Mouse (Mus musculus): ENCODE measurements around the gene Defb36. TPM values are rescaled to one million over a fixed set of nuclear protein-coding genes. Genes with fewer than 3 reads are reported as not detected.

Defb36 gene
- polyA plus RNA-seq, 1 experiment from 2014 or later = not detected

DNA sequence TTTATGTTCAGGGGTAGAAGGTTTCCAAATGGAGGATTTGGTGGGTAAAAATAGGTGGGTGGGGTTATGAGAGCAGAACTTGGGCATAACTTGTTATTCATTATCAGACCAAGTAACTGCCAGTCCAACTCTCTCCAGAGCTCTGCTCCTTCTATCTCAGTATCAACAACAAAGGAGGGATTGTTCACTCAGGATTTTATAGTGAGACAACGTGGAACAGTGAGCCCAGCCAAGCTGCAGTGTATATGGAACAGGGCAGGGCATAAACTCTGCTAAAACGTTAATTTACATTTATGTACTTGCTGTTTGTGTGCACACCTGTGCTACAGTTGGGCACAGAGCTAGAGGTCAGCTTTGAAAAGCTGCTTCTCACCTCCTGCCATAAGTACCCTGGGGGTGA lies 15.7 kb upstream of the Defb36 start:
- no peak for TF ChIP-seq CTCF (IDR thresholded peaks at IDR 0.05)
- ChIA-PET POLR2A (no interaction called here), CTCF (interaction anchor here (0.8 to 2.4 kb wide), 4 partner anchors 14 to 121 kb away, joined by 3 to 7 read pairs (median 4); no protein-coding TSS in a partner anchor)
- DNase-seq (ENCODE audit: low read depth, low spot score) (no peak), ATAC-seq (no peak)
- H3K27me3 ChIP-seq = peaks cover 4% of the 10 kb centered on the region
- in situ Hi-C loops (cut with MboI; ENCODE audit: low pct_unique_long_range_greater_than_20kb) = no loop called here

DNA sequence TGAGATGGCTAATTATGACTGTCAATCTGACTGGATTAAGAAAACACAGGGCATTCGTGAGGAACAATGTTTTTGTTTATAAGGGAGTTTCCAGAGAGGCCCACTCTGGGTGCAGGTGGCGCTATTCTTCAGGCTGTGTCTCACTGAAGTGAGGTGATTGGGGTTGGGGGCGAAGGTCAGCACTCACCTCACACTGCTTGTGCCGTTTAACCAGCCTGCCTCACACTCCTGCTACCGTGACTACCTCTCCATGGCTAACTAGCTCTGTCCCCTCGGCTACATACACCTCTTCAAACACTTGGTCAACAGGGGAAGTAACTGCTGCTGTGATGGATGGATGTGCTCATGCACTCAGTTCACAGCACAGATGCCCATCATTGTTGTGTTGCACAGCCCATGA lies 15.1 kb upstream of the Defb36 start:
- CTCF ChIA-PET = interaction anchor here (1.2 to 2.4 kb wide), 3 partner anchors 15 to 35 kb away, joined by 3 to 7 read pairs (median 4); partner anchors contain the start of gene Defb36
- ATAC-seq (no peak), DNase-seq (ENCODE audit: low read depth, low spot score) (no peak)
- POLR2A ChIA-PET = no interaction called here
- peaks cover 4% of the 10 kb centered on the region for H3K27me3 ChIP-seq
- in situ Hi-C loops (cut with MboI; ENCODE audit: low pct_unique_long_range_greater_than_20kb) = no loop called here
- no peak for TF ChIP-seq CTCF (IDR thresholded peaks at IDR 0.05)

DNA sequence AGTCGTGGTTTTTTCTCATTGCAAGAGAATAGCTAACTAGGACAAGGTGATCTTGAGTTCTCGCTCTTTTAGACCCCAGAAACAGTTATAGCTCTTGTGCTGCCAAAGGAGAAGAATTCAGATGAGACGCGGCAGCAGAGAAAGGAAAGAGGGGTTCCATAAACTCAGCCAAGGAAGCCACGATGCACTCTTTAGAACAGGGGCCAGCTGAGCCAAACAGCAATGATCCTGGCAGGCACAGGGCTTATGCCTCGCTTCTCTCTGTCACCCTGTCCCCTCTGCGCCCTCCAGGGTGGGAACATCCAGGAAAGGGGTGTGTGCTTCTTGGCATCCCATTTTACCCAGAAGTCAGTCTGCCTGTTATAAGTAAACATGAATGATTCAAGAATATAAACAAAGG lies 4.8 kb upstream of the Defb36 start, which contains the start of gene Defb45:
TSS of gene Defb45 (minus strand) at position 101 of the 400 bp plus-strand sequence.
- no peaks in the 10 kb centered on the region for H3K27me3 ChIP-seq
- ATAC-seq (no peak), DNase-seq (ENCODE audit: low read depth, low spot score) (no peak)
- ChIA-PET CTCF (interaction anchor here (0.9 kb wide), 1 partner anchor 42 kb away, joined by 3 read pairs; no protein-coding TSS in a partner anchor), POLR2A (no interaction called here)
- no peak for TF ChIP-seq CTCF (IDR thresholded peaks at IDR 0.05)
- in situ Hi-C loops (cut with MboI; ENCODE audit: low pct_unique_long_range_greater_than_20kb) = no loop called here

- in situ Hi-C loops (cut with MboI; ENCODE audit: low pct_unique_long_range_greater_than_20kb) = no loop called here
- ATAC-seq = no peak
- POLR2A ChIA-PET = no interaction called here
- DNase-seq (ENCODE audit: low read depth, low spot score) = no peak
- TF ChIP-seq CTCF (IDR thresholded peaks at IDR 0.05) = no peak
- H3K27me3 ChIP-seq = no peaks in the 10 kb centered on the region
- CTCF ChIA-PET = no interaction called here
Measured at GRCm38 (mm10) chr2:152600076-152600475, 4.1 kb upstream of the Defb36 start.

GRCm38 (mm10) chr2:152601275-152601960 lies 2.7 kb upstream of the Defb36 start:
- CTCF ChIA-PET = interaction anchor here (1.1 kb wide), 1 partner anchor 47 kb away, joined by 3 read pairs; no protein-coding TSS in a partner anchor
- in situ Hi-C loops (cut with MboI; ENCODE audit: low pct_unique_long_range_greater_than_20kb) = no loop called here
- POLR2A ChIA-PET = no interaction called here
- H3K27me3 ChIP-seq = no peaks in the 10 kb centered on the region
- ATAC-seq (no peak), DNase-seq (ENCODE audit: low read depth, low spot score) (peak; percentile 10)
- peak; percentile 49 for TF ChIP-seq CTCF (IDR thresholded peaks at IDR 0.05)

DNA sequence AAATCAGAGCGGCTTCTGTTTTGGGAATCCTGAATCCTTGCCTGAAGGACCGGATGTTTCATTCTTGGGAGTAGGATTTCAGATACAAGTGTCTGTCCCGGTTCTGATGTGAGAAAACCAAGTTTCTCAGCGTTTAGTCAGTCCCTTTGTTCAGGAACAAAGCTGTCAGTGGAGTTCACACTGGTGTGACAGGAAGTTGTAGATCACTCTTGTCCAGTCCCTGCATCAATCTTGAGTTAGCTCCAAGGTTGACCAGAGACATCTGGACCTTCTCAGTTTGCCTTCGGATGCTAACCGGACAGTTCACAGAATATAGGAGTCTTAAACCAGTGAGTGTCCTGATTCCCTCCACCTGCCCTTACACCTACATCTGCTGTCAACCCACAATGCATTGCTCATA lies 3.6 kb downstream of the Defb36 start:
- CTCF ChIA-PET = interaction anchor here (1.4 kb wide), 1 partner anchor 26 kb away, joined by 3 read pairs; no protein-coding TSS in a partner anchor
- ATAC-seq (no peak), DNase-seq (ENCODE audit: low read depth, low spot score) (no peak)
- POLR2A ChIA-PET = interaction anchor here (1.0 kb wide), 1 partner anchor 34 kb away, joined by 3 read pairs; no protein-coding TSS in a partner anchor
- no peak for TF ChIP-seq CTCF (IDR thresholded peaks at IDR 0.05)
- no peaks in the 10 kb centered on the region for H3K27me3 ChIP-seq
- in situ Hi-C loops (cut with MboI; ENCODE audit: low pct_unique_long_range_greater_than_20kb) = no loop called here

DNA sequence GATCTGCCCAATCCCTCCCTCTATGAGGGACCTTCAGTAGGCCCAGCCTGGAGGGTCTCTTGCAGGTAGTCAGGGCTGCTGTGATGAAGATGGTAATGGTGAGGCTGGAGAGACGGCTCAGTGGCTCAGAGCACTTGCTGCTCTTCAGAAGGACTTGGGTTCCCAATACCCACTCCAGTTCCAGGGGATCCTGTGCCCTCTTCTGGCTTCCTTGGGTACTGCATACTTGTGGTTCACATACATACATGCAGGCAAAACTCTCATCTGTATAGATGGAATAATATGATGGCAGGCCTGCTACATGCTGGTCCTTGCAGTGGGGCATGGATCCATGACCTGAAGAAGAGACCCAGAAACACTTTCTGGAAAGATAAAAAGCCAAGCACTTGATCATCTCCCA lies 4.6 kb downstream of the Defb36 start:
- in situ Hi-C loops (cut with MboI; ENCODE audit: low pct_unique_long_range_greater_than_20kb) = no loop called here
- CTCF ChIA-PET = no interaction called here
- H3K27me3 ChIP-seq = no peaks in the 10 kb centered on the region
- DNase-seq (ENCODE audit: low read depth, low spot score) = no peak
- no peak for ATAC-seq
- POLR2A ChIA-PET = no interaction called here
- peak; percentile 28 for TF ChIP-seq CTCF (IDR thresholded peaks at IDR 0.05)

DNA sequence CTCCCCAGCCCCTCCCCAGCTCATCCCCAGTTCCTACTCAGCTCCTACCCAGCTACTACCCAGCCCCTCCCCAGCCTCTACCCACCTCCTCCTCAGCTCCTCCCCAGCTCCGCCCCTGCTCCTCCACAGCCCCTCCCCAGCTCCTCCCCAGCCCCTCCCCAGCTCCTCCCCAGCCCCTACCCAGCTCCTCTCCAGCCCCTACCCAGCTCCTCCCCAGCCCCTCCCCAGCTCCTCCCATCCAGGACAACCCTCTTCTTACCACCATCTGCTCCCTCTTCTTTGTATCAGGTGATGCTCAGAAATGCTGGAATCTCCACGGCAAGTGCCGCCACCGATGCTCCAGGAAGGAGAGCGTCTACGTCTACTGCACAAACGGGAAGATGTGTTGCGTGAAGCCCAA lies 8.1 kb downstream of the Defb36 start:
- no peaks in the 10 kb centered on the region for H3K27me3 ChIP-seq
- ChIA-PET POLR2A (no interaction called here), CTCF (interaction anchor here (0.6 to 1.6 kb wide), 5 partner anchors 32 to 155 kb away, joined by 3 to 8 read pairs (median 3); no protein-coding TSS in a partner anchor)
- no peak for ATAC-seq
- TF ChIP-seq CTCF (IDR thresholded peaks at IDR 0.05) = no peak
- in situ Hi-C loops (cut with MboI; ENCODE audit: low pct_unique_long_range_greater_than_20kb) = loop anchor here (10.0 kb wide), 1 partner anchor 133 kb away; no protein-coding TSS in a partner anchor
- DNase-seq (ENCODE audit: low read depth, low spot score) = no peak

DNA sequence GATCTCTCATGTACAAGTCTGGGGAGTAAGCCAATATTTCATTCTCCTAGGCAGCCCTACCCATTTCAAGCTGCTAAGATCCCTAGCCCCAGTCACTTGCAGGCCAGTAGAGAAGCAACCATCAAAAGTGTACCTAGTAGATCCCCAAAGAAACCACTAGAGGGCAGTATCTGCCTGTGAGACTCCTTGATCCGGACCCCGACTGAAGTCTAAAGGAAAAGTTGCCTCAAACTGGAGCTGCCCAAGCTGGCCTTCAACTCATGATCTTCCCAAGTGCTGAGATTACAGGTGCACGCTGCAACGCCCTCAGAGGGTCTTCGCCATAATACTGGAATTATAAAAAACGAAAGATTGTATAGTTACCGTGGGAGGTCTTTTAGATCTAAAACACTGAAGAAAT lies 11.4 kb downstream of the Defb36 start:
- in situ Hi-C loops (cut with MboI; ENCODE audit: low pct_unique_long_range_greater_than_20kb) = loop anchor here (5.0 to 10.0 kb wide), 3 partner anchors 42 to 217 kb away; partner anchors contain the start of gene Bcl2l1
- H3K27me3 ChIP-seq = no peaks in the 10 kb centered on the region
- DNase-seq (ENCODE audit: low read depth, low spot score) (peak; percentile 31), ATAC-seq (peak; percentile 69)
- TF ChIP-seq CTCF (IDR thresholded peaks at IDR 0.05) = peak; percentile 89
- POLR2A ChIA-PET = no interaction called here
- CTCF ChIA-PET = interaction anchor here (0.6 to 3.7 kb wide), 19 partner anchors 9 to 168 kb away, joined by 3 to 23 read pairs (median 4); partner anchors contain the start of genes Defb36 and H13

GRCm38 (mm10) chr2:152616470-152616869 lies 12.3 kb downstream of the Defb36 start:
- in situ Hi-C loops (cut with MboI; ENCODE audit: low pct_unique_long_range_greater_than_20kb) = loop anchor here (5.0 to 10.0 kb wide), 3 partner anchors 41 to 216 kb away; partner anchors contain the start of gene Bcl2l1
- POLR2A ChIA-PET = no interaction called here
- CTCF ChIA-PET = interaction anchor here (1.2 to 3.7 kb wide), 9 partner anchors 10 to 62 kb away, joined by 4 to 23 read pairs (median 6); partner anchors contain the start of genes Defb36 and H13
- H3K27me3 ChIP-seq = no peaks in the 10 kb centered on the region
- ATAC-seq (no peak), DNase-seq (ENCODE audit: low read depth, low spot score) (no peak)
- TF ChIP-seq CTCF (IDR thresholded peaks at IDR 0.05) = no peak

DNA sequence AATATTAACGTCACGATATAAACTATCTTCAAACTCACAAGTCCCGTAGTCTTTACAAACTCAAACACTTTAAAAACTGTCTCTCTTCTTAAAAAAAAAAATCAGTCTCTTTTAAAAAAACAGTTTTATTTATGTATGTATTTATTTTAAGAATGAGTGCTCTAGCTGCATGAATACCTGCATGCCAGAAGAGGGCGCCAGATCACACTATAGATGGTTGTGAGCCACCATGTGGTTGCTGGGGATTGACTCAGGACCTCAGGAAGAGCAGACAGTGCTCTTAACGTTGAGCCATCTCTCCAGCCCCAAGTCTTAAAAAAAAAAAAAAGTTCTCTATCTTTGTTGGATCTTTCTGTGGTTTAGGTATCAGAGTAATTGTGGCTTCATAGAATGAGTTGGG lies 13.2 kb downstream of the Defb36 start:
- ATAC-seq (no peak), DNase-seq (ENCODE audit: low read depth, low spot score) (no peak)
- H3K27me3 ChIP-seq = no peaks in the 10 kb centered on the region
- POLR2A ChIA-PET = no interaction called here
- in situ Hi-C loops (cut with MboI; ENCODE audit: low pct_unique_long_range_greater_than_20kb) = loop anchor here (5.0 to 10.0 kb wide), 3 partner anchors 40 to 215 kb away; partner anchors contain the start of gene Bcl2l1
- CTCF ChIA-PET = interaction anchor here (1.2 to 3.7 kb wide), 2 partner anchors 26 to 53 kb away, joined by 4 to 23 read pairs; partner anchors contain the start of gene H13
- no peak for TF ChIP-seq CTCF (IDR thresholded peaks at IDR 0.05)

Data from Patski (cell line).